Mouse (Mus musculus): ENCODE results near the gene Nsf. TPM values are rescaled to one million over a fixed set of nuclear protein-coding genes. Genes with fewer than 3 reads are reported as not detected.

The Nsf gene
- polyA plus RNA-seq, 1 experiment from 2014 or later, result 62.1 TPM

Other genes with a start within 250 kb of the Nsf start
- 4.4 and 4.8 TPM in 2 replicates for gene Wnt9b, start 204.2 kb downstream of the Nsf start, polyA plus RNA-seq (2015; fragmentation: Nextera tagmentation; extraction: Ambion mirVana)
- gene Wnt3, start 179.9 kb downstream of the Nsf start, polyA plus RNA-seq (2015; fragmentation: Nextera tagmentation; extraction: Ambion mirVana), result 10.0 and 11.7 TPM in 2 replicates
- gene Arf2, start 12.7 kb upstream of the Nsf start, polyA plus RNA-seq (2015; fragmentation: Nextera tagmentation; extraction: Ambion mirVana), result 75.5 and 78.4 TPM in 2 replicates
- 0.13 and 0.23 TPM in 2 replicates for gene Crhr1, start 178.8 kb upstream of the Nsf start, polyA plus RNA-seq (2015; fragmentation: Nextera tagmentation; extraction: Ambion mirVana)
- not detected in 2 replicates for gene Sppl2c, start 232.3 kb upstream of the Nsf start, polyA plus RNA-seq (2015; fragmentation: Nextera tagmentation; extraction: Ambion mirVana)